Mouse (Mus musculus): ENCODE results near the gene Pcsk4. TPM values are rescaled to one million over a fixed set of nuclear protein-coding genes. Genes with fewer than 3 reads are reported as not detected.

The Pcsk4 gene
- polyA plus RNA-seq, 1 experiment = 0.55 TPM

- Histone ChIP-seq H3K27me3 (ENCODE audit: control insufficient read depth) (peaks cover 72% of the 10 kb centered on the region), H3K9me3 (ENCODE audit: control insufficient read depth, low read length) (peaks cover 7% of the 10 kb centered on the region), H3K36me3 (ENCODE audit: control insufficient read depth) (no peaks in the 10 kb centered on the region), H3K4me1 (ENCODE audit: control insufficient read depth) (peaks cover 2% of the 10 kb centered on the region), H3K4me3 (replicated peaks) (no peak overlapping the region)
- TF ChIP-seq TAL1 (IDR thresholded peaks at IDR 0.05; ENCODE audit: low read length) = no peak
- TF ChIP-seq GATA1 (IDR thresholded peaks at IDR 0.05; ENCODE audit: low read length) = no peak
These were observed 38.7 kb upstream of the Pcsk4 start for GRCm38 (mm10) chr10:80367954-80368353.

GRCm38 (mm10) chr10:80365736-80366135 lies 36.4 kb upstream of the Pcsk4 start:
- H3K9me3 ChIP-seq (ENCODE audit: control insufficient read depth, low read length) = peaks cover 14% of the 10 kb centered on the region
- H3K4me3 ChIP-seq (replicated peaks) = no peak overlapping the region
- no peaks in the 10 kb centered on the region; the same call in 1 of the 2 replicates for H3K4me1 ChIP-seq (ENCODE audit: control insufficient read depth)
- TF ChIP-seq GATA1 (IDR thresholded peaks at IDR 0.05; ENCODE audit: low read length) = no peak
- no peak for TF ChIP-seq TAL1 (IDR thresholded peaks at IDR 0.05; ENCODE audit: low read length)
- peaks cover 74% of the 10 kb centered on the region for H3K27me3 ChIP-seq (ENCODE audit: control insufficient read depth)
- H3K36me3 ChIP-seq (ENCODE audit: control insufficient read depth) = no peaks in the 10 kb centered on the region

GRCm38 (mm10) chr10:80363734-80364133 lies 34.4 kb upstream of the Pcsk4 start:
- Histone ChIP-seq H3K9me3 (ENCODE audit: control insufficient read depth, low read length) (peaks cover 13% of the 10 kb centered on the region), H3K4me3 (replicated peaks) (no peak overlapping the region), H3K36me3 (ENCODE audit: control insufficient read depth) (no peaks in the 10 kb centered on the region), H3K4me1 (ENCODE audit: control insufficient read depth) (no peaks in the 10 kb centered on the region; the same call in 1 of the 2 replicates), H3K27me3 (ENCODE audit: control insufficient read depth) (peaks cover 85% of the 10 kb centered on the region)
- no peak for TF ChIP-seq TAL1 (IDR thresholded peaks at IDR 0.05; ENCODE audit: low read length)

- peaks cover 97% of the 10 kb centered on the region for H3K27me3 ChIP-seq (ENCODE audit: control insufficient read depth)
- TF ChIP-seq GATA1 (IDR thresholded peaks at IDR 0.05; ENCODE audit: low read length) = no peak
- no peak for TF ChIP-seq TAL1 (IDR thresholded peaks at IDR 0.05; ENCODE audit: low read length)
- no peaks in the 10 kb centered on the region for H3K36me3 ChIP-seq (ENCODE audit: control insufficient read depth)
- no peak overlapping the region for H3K4me3 ChIP-seq (replicated peaks)
- H3K4me1 ChIP-seq (ENCODE audit: control insufficient read depth) = peaks cover 5% of the 10 kb centered on the region
- peaks cover 19% of the 10 kb centered on the region; the same call in 1 of the 2 replicates for H3K9me3 ChIP-seq (ENCODE audit: control insufficient read depth, low read length)
These were observed 28.8 kb upstream of the Pcsk4 start for GRCm38 (mm10) chr10:80357994-80358639.

GRCm38 (mm10) chr10:80357336-80357735 lies 28.0 kb upstream of the Pcsk4 start:
- peaks cover 5% of the 10 kb centered on the region for H3K4me1 ChIP-seq (ENCODE audit: control insufficient read depth)
- H3K4me3 ChIP-seq (replicated peaks) = no peak overlapping the region
- TF ChIP-seq GATA1 (IDR thresholded peaks at IDR 0.05; ENCODE audit: low read length) = no peak
- TF ChIP-seq TAL1 (IDR thresholded peaks at IDR 0.05; ENCODE audit: low read length) = no peak
- H3K27me3 ChIP-seq (ENCODE audit: control insufficient read depth) = peaks cover 97% of the 10 kb centered on the region
- peaks cover 13% of the 10 kb centered on the region; the same call in 1 of the 2 replicates for H3K9me3 ChIP-seq (ENCODE audit: control insufficient read depth, low read length)
- no peaks in the 10 kb centered on the region for H3K36me3 ChIP-seq (ENCODE audit: control insufficient read depth)

- H3K36me3 ChIP-seq (ENCODE audit: control insufficient read depth) = no peaks in the 10 kb centered on the region
- peaks cover 5% of the 10 kb centered on the region for H3K4me1 ChIP-seq (ENCODE audit: control insufficient read depth)
- peaks cover 12% of the 10 kb centered on the region; the same call in 1 of the 2 replicates for H3K9me3 ChIP-seq (ENCODE audit: control insufficient read depth, low read length)
- H3K27me3 ChIP-seq (ENCODE audit: control insufficient read depth) = peaks cover 100% of the 10 kb centered on the region
- H3K4me3 ChIP-seq (replicated peaks) = no peak overlapping the region
- TF ChIP-seq TAL1 (IDR thresholded peaks at IDR 0.05; ENCODE audit: low read length) (no peak), GATA1 (IDR thresholded peaks at IDR 0.05; ENCODE audit: low read length) (no peak)
These were observed 27.4 kb upstream of the Pcsk4 start for GRCm38 (mm10) chr10:80356737-80357136.

- Histone ChIP-seq H3K36me3 (ENCODE audit: control insufficient read depth) (no peaks in the 10 kb centered on the region), H3K27me3 (ENCODE audit: control insufficient read depth) (peaks cover 100% of the 10 kb centered on the region), H3K9me3 (ENCODE audit: control insufficient read depth, low read length) (peaks cover 12% of the 10 kb centered on the region; the same call in 1 of the 2 replicates), H3K4me3 (replicated peaks) (no peak within 1 kb of the TSS), H3K4me1 (ENCODE audit: control insufficient read depth) (peaks cover 5% of the 10 kb centered on the region)
- TF ChIP-seq GATA1 (IDR thresholded peaks at IDR 0.05; ENCODE audit: low read length) (no peak), TAL1 (IDR thresholded peaks at IDR 0.05; ENCODE audit: low read length) (no peak)
These were observed 26.8 kb upstream of the Pcsk4 start, which contains the start of gene Plk5 for GRCm38 (mm10) chr10:80356001-80356682. Gene Plk5 (plus strand): TSS chr10:80356459.

GRCm38 (mm10) chr10:80355431-80355830 lies 26.1 kb upstream of the Pcsk4 start:
- no peak for TF ChIP-seq GATA1 (IDR thresholded peaks at IDR 0.05; ENCODE audit: low read length)
- TF ChIP-seq TAL1 (IDR thresholded peaks at IDR 0.05; ENCODE audit: low read length) = no peak
- peaks cover 8% of the 10 kb centered on the region for H3K4me1 ChIP-seq (ENCODE audit: control insufficient read depth)
- H3K36me3 ChIP-seq (ENCODE audit: control insufficient read depth) = no peaks in the 10 kb centered on the region
- H3K9me3 ChIP-seq (ENCODE audit: control insufficient read depth, low read length) = peaks cover 12% of the 10 kb centered on the region; the same call in 1 of the 2 replicates
- H3K4me3 ChIP-seq (replicated peaks) = no peak overlapping the region
- peaks cover 100% of the 10 kb centered on the region for H3K27me3 ChIP-seq (ENCODE audit: control insufficient read depth)

- H3K27me3 ChIP-seq (ENCODE audit: control insufficient read depth) = peaks cover 100% of the 10 kb centered on the region
- H3K4me3 ChIP-seq (replicated peaks) = no peak overlapping the region
- H3K36me3 ChIP-seq (ENCODE audit: control insufficient read depth) = no peaks in the 10 kb centered on the region
- TF ChIP-seq GATA1 (IDR thresholded peaks at IDR 0.05; ENCODE audit: low read length) (no peak), TAL1 (IDR thresholded peaks at IDR 0.05; ENCODE audit: low read length) (no peak)
- H3K4me1 ChIP-seq (ENCODE audit: control insufficient read depth) = peaks cover 25% of the 10 kb centered on the region
- H3K9me3 ChIP-seq (ENCODE audit: control insufficient read depth, low read length) = peaks cover 6% of the 10 kb centered on the region; the same call in 1 of the 2 replicates
These were observed 23.4 kb upstream of the Pcsk4 start for GRCm38 (mm10) chr10:80352727-80353126.

Data from erythroblast, embryonic 14.5 days (primary cell).